Mouse (Mus musculus): ENCODE measurements around the gene Surf4.

GRCm38 (mm10) chr2:26956811-26957487 lies 23.2 kb upstream of the Surf4 start:
- TF ChIP-seq CTCF (IDR thresholded peaks at IDR 0.05; ENCODE audit: low read depth) (no peak), EP300 (optimal IDR thresholded peaks at IDR 0.05) (no peak)
